30 mouse cellular contexts compared by ENCODE assay signal in genomic region chr2:34038982-34039381, GRCm38 (mm10).
A peak's percentile ranks its signal among the peaks of the same experiment; 100 is the strongest.
DNase-seq lines count a peak whose midpoint lies in the region; ATAC-seq lines count a peak whose summit lies in the region.
"Had no signal": no experiment of that assay in that cellular context is flagged by ENCODE, and none has a peak within 500 bp of the region (broad histone marks: within the 10 kb centered on the region; RNA-seq: fewer than 3 reads in every experiment).

No protein-coding gene starts in this region.

- no peaks in the 10 kb centered on the region for H3K9me3 ChIP-seq in forebrain, embryonic 11.5 days (ENCODE audit: control insufficient read depth, low read length)
- H3K9me3 ChIP-seq in forebrain, embryonic 14.5 days (replicated peaks; ENCODE audit: control insufficient read depth, low read length), result no peaks in the 10 kb centered on the region
- H3K9me3 ChIP-seq in midbrain, embryonic 14.5 days (ENCODE audit: control insufficient read depth, low read length), result no peaks in the 10 kb centered on the region
- H3K9me3 ChIP-seq in midbrain, embryonic 10.5 days (replicated peaks), result no peaks in the 10 kb centered on the region
- H3K9me3 ChIP-seq in limb, embryonic 10.5 days (replicated peaks), result no peaks in the 10 kb centered on the region
- H3K9me3 ChIP-seq: forebrain, embryonic 15.5 days; heart, embryonic 13.5 days; neural tube, embryonic 12.5 days had no signal

- H3K9ac ChIP-seq in forebrain, embryonic 11.5 days (ENCODE audit: low read length), result no peak overlapping the region
- no peak overlapping the region for H3K9ac ChIP-seq in forebrain, embryonic 14.5 days (ENCODE audit: low read length)
- H3K9ac ChIP-seq in midbrain, embryonic 14.5 days (replicated peaks; ENCODE audit: low read length), result no peak overlapping the region
- H3K9ac ChIP-seq: forebrain, embryonic 15.5 days; heart, embryonic 13.5 days; liver, embryonic 14.5 days; neural tube, embryonic 12.5 days had no signal

- H3K4me2 ChIP-seq in forebrain, embryonic 11.5 days (ENCODE audit: low read depth, low read length, severe bottlenecking), result no peak overlapping the region
- H3K4me2 ChIP-seq in forebrain, embryonic 14.5 days (ENCODE audit: low read length), result no peak overlapping the region
- H3K4me2 ChIP-seq in midbrain, embryonic 14.5 days (ENCODE audit: low read length), result no peak overlapping the region
- H3K4me2 ChIP-seq: forebrain, embryonic 15.5 days; heart, embryonic 13.5 days; neural tube, embryonic 12.5 days had no signal

- 74% methylated on average over 8 of the region's 8 CpGs for whole genome bisulfite sequencing in forebrain, embryonic 11.5 days
- 57% methylated on average over 8 of the region's 8 CpGs for WGBS in forebrain, embryonic 14.5 days
- WGBS in midbrain, embryonic 14.5 days, result 64% methylated on average over 8 of the region's 8 CpGs
- 84% methylated on average over 8 of the region's 8 CpGs for WGBS in midbrain, embryonic 10.5 days
- WGBS in limb, embryonic 10.5 days, result 31% methylated on average over 8 of the region's 8 CpGs

- H3K36me3 ChIP-seq in forebrain, embryonic 11.5 days (ENCODE audit: control insufficient read depth, insufficient read depth, low read length), result no peaks in the 10 kb centered on the region
- no peaks in the 10 kb centered on the region for H3K36me3 ChIP-seq in forebrain, embryonic 14.5 days (ENCODE audit: control insufficient read depth, insufficient read depth, low read length)
- H3K36me3 ChIP-seq in midbrain, embryonic 14.5 days (ENCODE audit: control insufficient read depth, insufficient read depth, low read length), result no peaks in the 10 kb centered on the region
- no peaks in the 10 kb centered on the region for H3K36me3 ChIP-seq in midbrain, embryonic 10.5 days
- H3K36me3 ChIP-seq in limb, embryonic 10.5 days, result no peaks in the 10 kb centered on the region
- H3K36me3 ChIP-seq: forebrain, embryonic 15.5 days; heart, embryonic 13.5 days; neural tube, embryonic 12.5 days had no signal

- no peaks in the 10 kb centered on the region for H3K27me3 ChIP-seq in forebrain, embryonic 11.5 days (ENCODE audit: control insufficient read depth, insufficient read depth, low read length)
- no peaks in the 10 kb centered on the region for H3K27me3 ChIP-seq in forebrain, embryonic 14.5 days (replicated peaks; ENCODE audit: control insufficient read depth, insufficient read depth, low read length)
- H3K27me3 ChIP-seq in midbrain, embryonic 14.5 days (ENCODE audit: control insufficient read depth, insufficient read depth, low read length), result no peaks in the 10 kb centered on the region
- no peaks in the 10 kb centered on the region for H3K27me3 ChIP-seq in midbrain, embryonic 10.5 days (ENCODE audit: low read depth, poor library complexity, severe bottlenecking)
- H3K27me3 ChIP-seq in limb, embryonic 10.5 days (ENCODE audit: low read depth, poor library complexity, severe bottlenecking), result no peaks in the 10 kb centered on the region; the same call in 1 of the 2 replicates
- H3K27me3 ChIP-seq: forebrain, embryonic 15.5 days; heart, embryonic 13.5 days; neural tube, embryonic 12.5 days had no signal

- ATAC-seq in forebrain, embryonic 11.5 days (replicated peaks; ENCODE audit: low FRiP score), result no peak
- ATAC-seq in forebrain, embryonic 14.5 days, result no peak
- no peak for ATAC-seq in midbrain, embryonic 14.5 days (ENCODE audit: low FRiP score, low TSS enrichment)
- ATAC-seq: activated CD4-positive, CD25-positive, alpha-beta regulatory T cell, adult 4 months; forebrain, embryonic 15.5 days; intestine, embryonic 16.5 days had no signal

- H3K4me3 ChIP-seq in forebrain, embryonic 11.5 days (ENCODE audit: low read depth, low read length), result no peak overlapping the region
- no peak overlapping the region for H3K4me3 ChIP-seq in forebrain, embryonic 14.5 days (ENCODE audit: low read depth, low read length)
- no peak overlapping the region for H3K4me3 ChIP-seq in midbrain, embryonic 14.5 days (replicated peaks; ENCODE audit: low read depth, low read length)
- H3K4me3 ChIP-seq in midbrain, embryonic 10.5 days, result no peak overlapping the region
- H3K4me3 ChIP-seq in limb, embryonic 10.5 days, result no peak overlapping the region
- H3K4me3 ChIP-seq: forebrain, embryonic 15.5 days; heart, embryonic 13.5 days; left cerebral cortex, adult 2 months; neural tube, embryonic 12.5 days had no signal

- DNase-seq in forebrain, embryonic 11.5 days (ENCODE audit: low spot score), result peak; percentile 32
- DNase-seq in forebrain, embryonic 14.5 days (ENCODE audit: low spot score), result no peak
- DNase-seq in midbrain, embryonic 14.5 days, result peak; percentile 47
- no peak for DNase-seq in midbrain, embryonic 10.5 days (ENCODE audit: low spot score)
- no peak for DNase-seq in limb, embryonic 10.5 days (ENCODE audit: low spot score)
- DNase-seq in kidney, postnatal 4 days, result no peak
- no peak for DNase-seq in frontal cortex, postnatal 10 days (ENCODE audit: low spot score in 2 of 2)
- DNase-seq: adrenal gland, adult 2 months; adrenal gland, postnatal 36 days; cerebellum, adult 2 months; cerebellum, postnatal 14 days; gastrocnemius, postnatal 10 days; heart, postnatal 10 days; kidney, adult 8-10 months; kidney, postnatal 10 days; layer of hippocampus, adult 9-11 months; liver; lung, adult 2 months; lung, postnatal 10 days; right cerebral cortex, adult 18-20 months; spleen, adult 18-20 months; thymus, postnatal 14 days had no signal

- no peak overlapping the region for H3K27ac ChIP-seq in forebrain, embryonic 11.5 days (ENCODE audit: low read depth, low read length)
- no peak overlapping the region; the same call in 1 of the 2 replicates for H3K27ac ChIP-seq in forebrain, embryonic 14.5 days (ENCODE audit: low read depth, low read length)
- H3K27ac ChIP-seq in midbrain, embryonic 14.5 days (replicated peaks; ENCODE audit: low read depth, low read length), result peak overlapping the region; percentile 57
- no peak overlapping the region for H3K27ac ChIP-seq in midbrain, embryonic 10.5 days (replicated peaks)
- H3K27ac ChIP-seq in limb, embryonic 10.5 days, result peak overlapping the region; percentile 67
- H3K27ac ChIP-seq: forebrain, embryonic 15.5 days; heart, embryonic 13.5 days; left cerebral cortex, adult 2 months; liver, embryonic 14.5 days; macrophage; neural tube, embryonic 12.5 days had no signal

- H3K4me1 ChIP-seq in forebrain, embryonic 11.5 days (replicated peaks; ENCODE audit: control insufficient read depth, insufficient read depth, low read length), result no peaks in the 10 kb centered on the region
- H3K4me1 ChIP-seq in forebrain, embryonic 14.5 days (ENCODE audit: control insufficient read depth, insufficient read depth, low read length), result no peaks in the 10 kb centered on the region
- peaks cover under 1% of the 10 kb centered on the region for H3K4me1 ChIP-seq in midbrain, embryonic 14.5 days (ENCODE audit: control insufficient read depth, insufficient read depth, low read length)
- H3K4me1 ChIP-seq in midbrain, embryonic 10.5 days, result no peaks in the 10 kb centered on the region
- peaks cover 32% of the 10 kb centered on the region for H3K4me1 ChIP-seq in limb, embryonic 10.5 days
- H3K4me1 ChIP-seq: forebrain, embryonic 15.5 days; heart, embryonic 13.5 days had no signal

Comparison
In these comparisons a context has a peak if more than half of its experiments do, and no peak if none do; other contexts are left out.
1. DNase-seq: peak in forebrain, embryonic 11.5 days (single experiment) and midbrain, embryonic 14.5 days (single experiment); none in forebrain, embryonic 14.5 days (single experiment), midbrain, embryonic 10.5 days (single experiment), limb, embryonic 10.5 days (single experiment), kidney, postnatal 4 days (0 of 2) and frontal cortex, postnatal 10 days (0 of 2).
2. H3K27ac ChIP-seq: peak in midbrain, embryonic 14.5 days (single experiment) and limb, embryonic 10.5 days (single experiment); none in forebrain, embryonic 11.5 days (single experiment), forebrain, embryonic 14.5 days (single experiment) and midbrain, embryonic 10.5 days (single experiment).